Mouse (Mus musculus): ENCODE measurements at regions not wholly inside any gene's neighbourhood (a gene's known extent, or its start where the extent isn't known, plus 50 kb on each side); places are given as distances from the start of the nearest gene placed in this dataset.
"Not testable (repeated sequence)": the region's sequence is repeated elsewhere in the genome, so short reads cannot be mapped to it uniquely, and the experiment has no call there.

DNA sequence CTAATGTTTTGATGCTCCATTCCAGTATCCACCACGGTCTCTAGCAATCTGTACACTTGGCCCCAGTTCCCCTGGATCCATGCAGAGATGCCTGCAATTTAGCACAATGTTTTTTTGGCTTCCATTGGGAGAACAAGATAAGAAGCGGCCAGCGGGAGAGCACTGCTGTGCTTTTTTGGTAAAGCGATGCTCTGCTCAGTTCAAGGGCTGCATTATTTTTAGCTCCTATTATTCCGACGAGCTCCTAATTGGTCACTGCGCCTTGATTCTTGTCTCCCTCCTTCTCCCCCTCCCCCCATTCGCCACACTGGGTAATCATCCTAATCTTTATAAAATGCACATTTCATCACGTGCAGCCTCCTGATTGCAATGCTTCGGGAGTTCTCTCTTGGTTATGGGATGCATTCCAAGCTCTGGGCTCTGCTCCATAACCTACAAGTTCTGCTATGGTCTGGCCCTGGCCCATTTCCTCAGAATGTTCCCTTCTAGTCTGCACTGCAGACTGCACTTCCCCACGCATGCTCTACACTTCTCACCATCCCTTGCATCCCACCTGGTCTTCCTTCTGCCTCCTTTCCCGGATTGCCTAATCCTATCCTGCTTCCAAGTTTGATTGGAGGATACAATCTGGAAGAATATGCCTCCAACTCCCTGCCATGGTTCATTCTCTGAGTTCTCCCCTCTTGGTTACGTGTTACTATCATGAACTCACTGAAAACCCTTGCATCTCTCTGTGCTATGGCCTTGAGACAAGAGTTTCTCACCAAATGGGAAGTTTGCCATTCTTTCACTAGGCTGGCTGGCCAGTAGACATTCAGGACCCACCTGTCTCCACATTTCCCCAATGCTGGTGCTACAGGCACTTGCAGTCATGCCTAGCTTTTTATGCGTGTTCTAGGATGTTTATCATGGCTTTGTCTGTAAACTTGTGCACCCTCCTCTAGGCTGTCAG is 467.8 kb upstream of the Auts2 start:
- ATAC-seq (replicated peaks; ENCODE audit: poor library complexity, severe bottlenecking), result no peak

DNA sequence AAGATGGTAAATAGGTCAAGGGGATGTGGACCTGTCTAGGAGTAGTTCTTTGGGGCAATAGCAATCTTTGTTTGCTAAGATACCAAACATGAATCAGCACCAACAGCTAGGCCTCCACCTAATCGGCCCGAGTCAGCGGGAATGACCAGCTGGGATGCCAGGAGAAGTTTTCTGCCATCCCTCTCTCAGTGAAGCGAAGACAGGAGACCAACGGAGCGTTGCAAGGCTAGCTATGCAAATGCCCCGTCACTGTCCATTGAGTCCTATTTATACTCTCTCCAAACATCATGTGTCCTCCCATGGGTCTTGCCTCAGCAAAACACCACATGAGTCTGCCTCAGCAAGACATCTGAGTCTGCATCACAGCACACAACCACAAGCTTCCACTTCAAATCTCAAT is 439.7 kb upstream of the Auts2 start:
- no peak for ATAC-seq (replicated peaks; ENCODE audit: poor library complexity, severe bottlenecking)

DNA sequence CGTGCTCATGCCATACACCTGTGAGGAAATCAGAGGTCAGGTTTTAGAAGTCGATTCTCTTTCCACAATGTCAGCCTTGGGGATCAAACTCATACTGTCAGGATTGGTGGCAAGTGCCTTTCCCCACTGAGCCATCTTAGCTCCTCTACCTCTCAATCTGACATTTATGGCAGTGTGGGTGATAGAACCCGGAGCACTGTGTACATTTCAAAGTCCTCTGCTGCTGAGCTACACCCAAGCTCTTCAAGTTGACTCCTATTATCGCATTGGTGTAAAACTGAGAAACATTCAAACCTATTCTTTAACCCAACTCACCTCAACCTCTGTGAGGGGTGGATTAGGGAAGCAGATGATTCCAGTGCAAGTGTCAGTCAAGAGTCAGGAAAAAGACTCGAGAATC is 435.9 kb upstream of the Auts2 start:
- ATAC-seq (replicated peaks; ENCODE audit: poor library complexity, severe bottlenecking), result no peak

DNA sequence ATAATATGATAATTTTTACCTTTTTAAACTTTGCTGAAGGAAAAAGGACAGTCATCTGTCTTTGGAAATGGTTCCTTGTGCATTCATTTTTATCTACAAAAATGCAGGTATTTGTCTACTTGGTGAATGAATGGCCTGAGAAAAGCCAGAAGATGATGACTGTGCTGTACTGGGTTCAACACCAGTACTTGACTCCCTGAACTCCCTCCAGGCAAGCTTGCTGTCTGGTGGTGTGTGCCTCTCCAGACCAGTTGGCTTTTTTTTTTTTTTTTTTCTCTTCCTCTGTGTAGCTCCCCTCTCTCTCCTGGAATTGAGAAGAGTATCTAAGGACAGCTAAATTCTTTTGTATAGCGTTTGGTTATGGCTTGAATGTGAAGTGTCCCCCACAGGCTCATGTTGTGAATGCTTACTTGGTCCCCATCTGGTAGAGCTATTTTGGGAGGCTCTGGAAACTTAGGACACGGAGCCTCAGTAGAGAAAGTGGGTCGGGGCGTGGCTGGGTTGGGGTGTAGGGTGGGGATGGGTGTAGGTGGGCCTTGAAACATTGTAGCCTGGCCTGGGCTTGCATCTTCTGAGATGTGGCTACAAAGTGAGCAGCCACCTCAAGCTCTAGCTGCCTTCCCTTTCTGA is 432.3 kb upstream of the Auts2 start:
- ATAC-seq (replicated peaks; ENCODE audit: poor library complexity, severe bottlenecking), result no peak

DNA sequence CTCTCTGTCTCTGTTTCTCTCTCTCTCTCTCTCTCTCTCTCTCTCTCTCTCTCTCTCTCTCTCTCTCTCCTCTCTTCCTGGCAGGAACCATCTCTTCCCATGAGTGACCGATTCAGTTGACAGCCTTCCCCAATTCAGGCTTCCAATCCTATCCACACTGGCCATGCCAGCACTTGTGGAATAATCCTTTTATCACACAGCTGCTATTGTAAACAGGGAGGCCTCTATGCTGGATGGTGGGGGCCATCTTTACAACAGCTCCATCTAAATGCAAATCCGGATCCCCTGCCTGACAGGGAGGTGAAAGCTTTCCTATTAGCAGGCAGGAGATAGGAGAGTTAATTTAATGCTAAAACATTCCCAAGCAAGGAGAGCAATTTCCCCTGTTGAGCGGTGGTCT is 431.7 kb upstream of the Auts2 start:
- no peak for ATAC-seq (replicated peaks; ENCODE audit: poor library complexity, severe bottlenecking)

DNA sequence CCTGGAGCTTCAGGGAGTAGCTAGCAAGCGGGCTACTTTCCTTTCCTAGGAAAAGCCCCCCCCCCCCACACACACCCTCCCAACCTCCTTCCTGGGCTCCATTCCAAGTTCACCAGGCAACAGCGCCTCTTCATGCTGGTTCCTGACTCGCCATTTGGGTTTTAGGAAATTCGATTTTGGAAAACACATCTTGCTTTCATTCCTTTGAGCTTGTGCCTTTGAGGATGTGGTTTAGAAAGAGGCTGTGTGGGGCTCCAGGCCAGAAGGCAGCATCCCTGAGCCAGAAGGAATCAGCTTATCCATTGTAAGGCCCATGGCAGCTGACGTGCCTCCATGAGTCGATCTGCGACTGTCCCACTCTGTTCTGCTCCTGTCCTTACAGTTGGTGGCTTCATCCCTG is 427.9 kb upstream of the Auts2 start:
- ATAC-seq (replicated peaks; ENCODE audit: poor library complexity, severe bottlenecking), result no peak

DNA sequence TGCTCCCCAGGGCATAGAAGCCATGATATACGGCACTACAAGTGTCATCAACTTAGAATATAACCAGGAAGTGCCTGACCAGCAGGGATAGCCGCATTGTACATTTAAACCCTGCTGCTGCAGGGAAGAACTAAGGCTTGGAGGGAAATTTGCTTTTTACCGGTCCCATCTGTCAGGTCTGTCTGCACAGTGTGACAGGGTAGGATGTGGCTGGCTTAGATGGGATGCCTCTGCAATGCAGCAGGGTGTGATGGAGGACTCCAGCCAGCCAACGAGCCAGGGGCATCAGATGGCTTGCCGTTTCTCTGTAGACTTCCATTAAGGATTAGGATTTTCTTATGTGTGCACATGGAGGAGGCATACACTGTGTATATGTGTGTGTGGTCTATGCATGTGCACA is 426.2 kb upstream of the Auts2 start:
- ATAC-seq (replicated peaks; ENCODE audit: poor library complexity, severe bottlenecking), result no peak

DNA sequence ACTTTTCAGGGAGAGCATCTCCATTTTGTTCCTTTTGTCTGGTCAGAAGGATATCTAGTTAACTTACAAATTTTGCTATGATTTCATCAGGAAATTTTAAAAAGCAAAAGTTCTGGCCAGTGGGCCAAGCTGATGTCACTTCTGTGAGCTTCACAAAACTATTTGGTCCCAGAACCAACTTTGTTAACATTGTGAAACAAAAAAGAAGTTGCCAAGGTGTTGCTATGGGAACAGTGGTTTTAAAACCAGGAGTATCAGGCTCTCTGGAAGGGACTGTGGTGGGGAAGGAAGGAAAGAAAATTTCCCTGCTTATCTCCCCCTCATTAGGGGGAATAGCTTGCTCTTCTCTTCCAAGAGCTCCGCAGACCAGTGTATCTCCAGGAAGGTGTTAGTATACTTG is 416.8 kb upstream of the Auts2 start:
- ATAC-seq (replicated peaks; ENCODE audit: poor library complexity, severe bottlenecking), result no peak

DNA sequence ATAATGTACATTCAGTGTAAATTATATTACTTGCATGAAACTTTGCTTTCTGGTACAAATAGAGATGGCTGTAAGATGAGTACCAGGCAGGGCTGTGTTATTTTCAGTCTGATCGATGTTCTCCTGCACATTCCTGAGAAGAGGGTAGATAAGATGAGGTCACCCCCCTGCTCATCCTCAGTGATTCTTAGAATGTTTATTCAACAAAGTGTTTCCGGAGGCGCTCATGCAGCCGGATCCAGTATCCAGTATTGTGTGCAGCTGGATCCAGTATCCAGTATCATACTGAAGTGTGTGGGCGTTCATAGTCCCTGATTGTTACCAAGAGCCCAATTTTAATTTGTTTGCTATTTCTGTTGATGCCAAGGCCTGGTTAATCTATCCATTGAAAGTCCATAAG is 413.0 kb upstream of the Auts2 start:
- no peak for ATAC-seq (replicated peaks; ENCODE audit: poor library complexity, severe bottlenecking)

DNA sequence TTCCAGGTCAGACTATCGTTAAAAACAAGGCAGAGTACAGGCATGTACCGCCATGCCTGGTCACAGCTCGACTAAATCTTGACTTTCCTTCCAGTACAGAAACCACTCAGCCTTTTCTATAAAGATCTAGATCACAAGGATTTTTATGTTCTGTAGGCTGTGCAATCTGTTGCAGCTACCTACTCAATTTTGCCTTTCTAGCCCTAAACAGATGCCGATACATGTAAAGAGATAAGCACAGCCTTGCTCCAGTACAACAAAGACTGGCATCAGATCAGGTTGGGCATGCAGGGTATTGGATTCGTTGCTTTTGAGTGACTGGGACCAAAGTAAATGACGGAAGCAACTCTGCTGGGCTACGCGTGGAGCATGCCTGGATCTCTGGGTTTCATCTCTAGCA is 411.9 kb upstream of the Auts2 start:
- no peak for ATAC-seq (replicated peaks; ENCODE audit: poor library complexity, severe bottlenecking)

DNA sequence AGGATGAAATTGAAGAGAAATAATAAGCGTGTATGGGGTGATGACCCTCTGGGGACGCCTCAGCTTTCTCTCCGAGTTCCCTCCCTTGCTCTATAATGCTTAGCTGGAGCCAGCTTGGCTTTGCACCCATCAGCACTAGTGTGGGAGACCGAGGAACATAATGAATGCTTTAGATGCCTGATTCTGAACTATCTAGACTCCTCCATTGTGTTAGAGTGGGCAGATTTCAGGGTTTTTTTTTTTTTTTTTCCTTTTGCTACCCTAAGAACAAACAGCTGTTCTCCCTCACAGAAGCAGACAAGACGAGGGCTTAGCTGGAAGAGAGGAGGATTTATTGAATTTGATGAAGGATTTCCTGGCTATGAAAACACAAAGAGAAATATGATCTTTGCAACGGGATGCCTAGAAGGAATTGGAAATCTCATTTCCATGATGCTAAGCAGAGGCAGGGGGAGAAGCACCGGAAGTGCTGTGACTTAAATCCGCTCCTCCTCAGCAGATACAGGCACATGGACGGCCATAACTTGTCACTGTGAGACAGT is 390.4 kb upstream of the Auts2 start:
- no peak for ATAC-seq (replicated peaks; ENCODE audit: poor library complexity, severe bottlenecking)

DNA sequence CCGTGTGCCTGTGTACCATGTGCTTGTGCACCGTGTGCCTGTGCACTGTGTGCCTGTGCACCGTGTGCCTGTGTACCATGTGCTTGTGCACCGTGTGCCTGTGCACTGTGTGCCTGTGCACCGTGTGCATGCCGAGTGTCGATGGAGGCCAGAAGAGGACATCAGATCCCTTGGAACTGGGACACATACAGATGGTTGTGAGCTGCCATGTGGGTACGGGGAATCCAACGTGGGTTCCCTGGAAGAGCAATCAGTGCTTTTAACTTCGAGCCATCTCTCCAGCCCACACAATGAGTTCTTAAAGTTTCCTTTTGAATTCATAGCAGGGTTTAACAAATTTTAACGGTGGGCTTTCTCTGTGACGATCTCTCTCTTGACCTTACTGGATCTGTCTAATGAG is 386.8 kb upstream of the Auts2 start:
- not testable (repeated sequence) for ATAC-seq (replicated peaks; ENCODE audit: poor library complexity, severe bottlenecking)

DNA sequence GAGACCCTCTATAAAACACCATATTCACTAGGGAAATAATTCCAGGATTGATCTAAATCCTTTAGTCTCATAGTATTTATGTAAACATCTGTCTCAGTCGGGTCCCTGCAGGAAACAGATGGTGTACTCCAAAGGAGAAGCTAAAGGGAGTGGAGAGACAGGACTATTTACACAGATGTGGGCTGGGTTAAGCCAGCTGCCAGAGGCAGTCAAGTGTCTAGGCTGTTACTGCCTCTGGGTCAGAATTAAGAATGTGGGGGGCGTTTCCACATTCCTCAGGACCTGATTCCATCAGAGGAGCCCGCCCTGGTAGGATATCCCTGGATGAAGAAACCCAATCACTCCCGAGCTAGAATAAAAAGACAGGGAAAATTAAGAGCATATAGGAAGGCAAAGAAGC is 380.2 kb upstream of the Auts2 start:
- no peak for ATAC-seq (replicated peaks; ENCODE audit: poor library complexity, severe bottlenecking)

DNA sequence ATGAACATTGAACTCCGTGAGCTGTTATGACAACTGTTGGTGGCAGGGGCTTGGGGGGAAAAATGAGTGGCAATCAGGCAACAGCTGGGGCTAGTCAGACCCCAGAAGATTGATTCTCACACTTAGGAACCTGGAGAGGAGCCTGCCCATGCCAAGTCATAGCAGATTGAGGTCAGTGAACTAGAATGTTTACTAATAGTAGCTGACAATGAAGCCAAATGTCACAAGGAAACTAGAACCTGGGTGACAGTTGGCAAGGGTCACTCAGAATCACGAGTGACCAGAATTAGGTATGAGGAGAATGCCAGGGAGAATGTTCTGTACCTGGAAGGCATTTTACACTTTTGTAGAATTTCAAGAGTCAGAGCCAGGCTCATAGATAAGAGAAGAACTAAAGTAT is 365.9 kb upstream of the Auts2 start:
- no peak for ATAC-seq (replicated peaks; ENCODE audit: poor library complexity, severe bottlenecking)

DNA sequence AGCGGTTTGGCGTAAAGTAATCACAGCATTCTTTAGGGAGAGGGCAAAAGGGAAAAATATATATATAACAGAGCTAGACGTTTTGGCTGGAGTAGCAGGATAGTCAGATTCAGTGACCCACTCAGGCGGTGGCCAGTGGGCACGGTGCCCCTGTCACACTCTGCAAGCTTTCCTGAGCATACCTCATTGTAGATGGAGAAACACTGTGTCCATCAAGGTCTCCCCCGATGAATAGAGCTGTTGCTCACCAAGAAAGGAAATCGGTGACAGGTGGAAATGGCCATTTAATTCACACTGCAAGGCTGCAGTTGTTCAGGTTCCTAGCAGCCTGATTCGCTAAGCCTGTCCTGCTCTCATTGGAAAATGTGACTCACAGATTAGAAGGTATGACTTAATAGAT is 365.1 kb upstream of the Auts2 start:
- no peak for ATAC-seq (replicated peaks; ENCODE audit: poor library complexity, severe bottlenecking)

DNA sequence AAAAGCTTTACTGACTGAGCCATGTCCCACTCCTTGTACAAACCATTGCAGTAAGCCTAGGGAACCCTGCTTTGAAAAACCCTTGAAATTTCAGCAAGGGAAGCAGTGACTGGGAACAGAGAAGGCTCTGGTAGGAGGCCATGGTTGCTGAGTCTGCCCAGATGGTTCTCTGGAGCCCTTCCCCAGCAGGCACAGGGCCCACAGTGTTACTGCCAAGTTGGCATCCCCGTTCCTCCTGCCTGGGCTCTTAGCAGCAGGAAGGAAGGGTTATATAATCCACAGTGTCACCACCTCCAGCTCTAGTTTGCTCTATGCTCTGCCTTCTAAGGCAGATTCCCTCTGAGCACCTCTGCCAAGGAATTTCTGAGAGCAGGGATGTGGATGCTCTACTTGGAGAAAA is 349.4 kb upstream of the Auts2 start:
- ATAC-seq (replicated peaks; ENCODE audit: poor library complexity, severe bottlenecking), result no peak

DNA sequence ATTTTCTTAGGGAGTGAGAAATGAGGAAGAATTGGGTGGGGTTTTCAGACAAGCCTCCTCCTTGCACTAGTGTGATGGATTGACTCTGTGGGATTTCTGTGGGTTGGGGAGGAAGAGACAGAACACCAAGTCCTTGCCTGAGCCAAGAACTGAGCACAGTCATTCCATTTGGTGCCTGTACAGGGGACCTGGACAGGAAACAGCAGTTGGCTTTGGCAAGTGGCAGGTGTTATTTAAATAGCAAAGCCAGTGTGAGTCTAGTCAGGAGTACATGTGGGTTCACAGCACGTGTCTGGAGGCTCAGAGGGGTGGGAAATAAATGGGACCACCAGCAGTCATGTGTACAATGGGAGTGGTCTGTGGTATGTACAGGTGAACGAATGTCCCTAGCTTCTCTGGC is 341.0 kb upstream of the Auts2 start:
- no peak for ATAC-seq (replicated peaks; ENCODE audit: poor library complexity, severe bottlenecking)

DNA sequence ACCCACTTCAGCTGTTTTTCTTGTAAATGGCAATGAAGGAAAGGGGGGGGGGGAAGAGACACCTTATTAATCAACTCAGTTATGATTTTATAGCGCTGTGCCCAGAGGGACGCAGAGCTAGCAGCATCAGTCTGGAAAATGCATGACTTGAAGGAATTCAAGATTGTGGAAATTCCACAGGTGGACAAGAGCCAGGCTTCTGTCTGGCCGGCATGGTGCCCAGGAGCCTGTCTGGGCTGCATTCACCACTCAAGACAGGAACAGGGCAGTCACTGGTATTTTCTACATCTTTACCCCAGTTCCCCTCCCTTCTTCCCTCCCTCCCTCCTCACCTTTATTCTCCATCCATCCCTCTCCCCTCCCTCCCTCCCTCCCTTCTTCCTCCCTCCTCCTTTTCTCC is 339.1 kb upstream of the Auts2 start:
- ATAC-seq (replicated peaks; ENCODE audit: poor library complexity, severe bottlenecking), result no peak

DNA sequence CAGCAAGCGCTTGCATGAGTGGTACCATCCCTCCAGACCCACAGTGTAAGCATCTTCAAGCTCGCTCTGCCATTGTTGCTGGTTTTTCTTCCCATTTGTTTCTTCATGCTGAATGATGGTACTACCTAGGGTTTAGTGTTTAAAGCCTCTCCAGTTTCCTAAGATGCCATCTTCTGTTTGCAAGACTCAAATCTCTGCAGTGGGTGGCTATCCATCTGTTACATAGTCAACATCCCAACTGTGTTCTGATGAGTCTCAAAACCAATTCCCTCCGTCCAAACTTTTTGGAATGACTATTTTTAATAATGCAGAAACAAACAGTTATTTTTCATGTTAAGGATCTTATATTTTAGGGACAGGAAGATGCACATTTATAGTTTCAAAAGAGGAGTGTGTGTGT is 338.0 kb upstream of the Auts2 start:
- no peak for ATAC-seq (replicated peaks; ENCODE audit: poor library complexity, severe bottlenecking)

DNA sequence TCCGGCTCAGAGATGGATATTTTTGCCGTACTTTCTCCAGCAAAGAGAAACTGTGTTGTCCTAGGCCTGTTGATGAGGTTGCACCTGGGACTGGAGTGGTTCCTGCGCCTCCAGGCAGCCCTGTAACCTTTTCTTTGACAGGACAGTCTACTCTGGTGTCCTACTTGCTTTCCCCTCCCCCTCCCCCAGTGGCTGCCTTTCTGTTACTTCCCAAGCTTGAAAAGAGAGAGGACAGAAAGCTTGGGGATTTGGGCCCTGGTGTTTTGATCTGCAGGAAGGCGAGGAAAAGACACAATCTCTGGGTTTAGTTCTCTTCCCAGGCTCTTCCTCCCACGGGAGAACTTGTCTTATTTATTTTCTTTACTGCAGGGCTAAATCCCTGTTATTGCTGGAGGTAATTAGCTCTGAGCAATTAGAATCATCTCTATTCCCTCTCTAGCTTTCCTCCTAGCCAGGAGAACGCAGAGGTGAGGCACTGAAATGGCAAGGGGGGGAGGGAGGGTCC is 333.2 kb upstream of the Auts2 start:
- no peak for ATAC-seq (replicated peaks; ENCODE audit: poor library complexity, severe bottlenecking)

DNA sequence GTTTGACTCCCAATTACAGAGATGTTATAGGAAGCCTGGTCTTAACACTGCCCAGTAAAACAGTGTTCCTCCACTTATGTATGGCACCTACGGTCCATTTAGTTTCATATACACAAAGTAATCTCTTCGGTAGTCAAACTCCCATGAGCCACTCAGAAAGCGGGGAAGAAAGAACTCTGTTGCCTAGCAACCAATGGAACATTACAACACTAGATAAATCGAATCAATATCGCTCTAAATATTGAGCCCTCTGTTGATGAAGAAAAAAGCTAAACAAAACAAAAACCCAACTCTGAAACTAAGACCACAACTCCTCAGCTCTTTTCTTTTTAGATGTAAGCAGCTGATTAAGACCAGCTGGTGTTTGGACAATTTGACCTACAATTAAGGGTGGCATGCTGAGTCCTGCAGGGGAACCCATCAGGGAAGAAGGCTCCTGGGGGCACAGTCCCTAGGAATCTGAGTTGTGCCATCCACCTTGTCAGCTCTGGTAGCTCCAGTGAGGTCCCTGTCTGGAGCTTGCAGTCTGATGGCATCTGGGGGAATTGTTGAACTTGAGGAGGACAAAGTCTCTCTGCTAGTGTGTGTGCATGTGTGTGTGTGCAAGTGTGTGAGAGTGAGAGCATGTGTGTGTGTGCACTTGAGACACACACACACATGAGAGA is 315.8 kb upstream of the Auts2 start:
- no peak for ATAC-seq (replicated peaks; ENCODE audit: poor library complexity, severe bottlenecking)
